Mouse (Mus musculus) lung, adult 2 months (tissue): Measurements from ENCODE around the gene Gmds.

Source experiments
- CTCF ChIP-seq: fragments of 200-500 bp; IDR thresholded peaks from 2 replicates; pipeline ENCODE4 v1.5.1; 2011; ENCODE audit warnings: mild to moderate bottlenecking, low read length, control low read depth; ENCODE audit not compliant: insufficient read depth
- POLR2A ChIP-seq: fragments of 200-500 bp; IDR thresholded peaks from 2 replicates; pipeline ENCODE4 v1.6.1; 2011; ENCODE audit warnings: low read depth, mild to moderate bottlenecking, control low read depth, low read length, borderline replicate concordance; ENCODE audit errors: extremely low read depth

DNA sequence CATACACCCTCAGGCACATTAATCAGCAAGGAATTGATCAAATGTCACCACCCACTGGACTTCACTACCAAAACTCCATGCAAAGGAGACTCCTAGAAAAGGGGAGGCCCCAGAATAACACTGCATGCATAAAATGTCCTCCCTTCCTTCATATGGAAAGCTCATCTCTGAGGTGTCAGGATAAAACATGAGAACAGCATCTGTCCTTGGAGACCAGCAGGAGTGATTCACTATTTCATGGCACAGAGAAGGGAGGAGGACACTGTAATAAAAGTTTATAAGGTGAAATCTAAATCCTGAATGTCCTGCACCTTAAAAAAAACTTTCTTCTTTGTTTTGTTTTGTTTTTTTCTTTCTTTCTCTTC lies 319.3 kb downstream of the Gmds start:
- TF ChIP-seq CTCF: no peak
- TF ChIP-seq POLR2A: no peak
